Mouse (Mus musculus): Measurements from ENCODE around the gene Olfml2a. TPM values are rescaled to one million over a fixed set of nuclear protein-coding genes. Genes with fewer than 3 reads are reported as not detected.

Gene Olfml2a
- polyA plus RNA-seq, 1 experiment from 2014 or later = 0.12 TPM

DNA sequence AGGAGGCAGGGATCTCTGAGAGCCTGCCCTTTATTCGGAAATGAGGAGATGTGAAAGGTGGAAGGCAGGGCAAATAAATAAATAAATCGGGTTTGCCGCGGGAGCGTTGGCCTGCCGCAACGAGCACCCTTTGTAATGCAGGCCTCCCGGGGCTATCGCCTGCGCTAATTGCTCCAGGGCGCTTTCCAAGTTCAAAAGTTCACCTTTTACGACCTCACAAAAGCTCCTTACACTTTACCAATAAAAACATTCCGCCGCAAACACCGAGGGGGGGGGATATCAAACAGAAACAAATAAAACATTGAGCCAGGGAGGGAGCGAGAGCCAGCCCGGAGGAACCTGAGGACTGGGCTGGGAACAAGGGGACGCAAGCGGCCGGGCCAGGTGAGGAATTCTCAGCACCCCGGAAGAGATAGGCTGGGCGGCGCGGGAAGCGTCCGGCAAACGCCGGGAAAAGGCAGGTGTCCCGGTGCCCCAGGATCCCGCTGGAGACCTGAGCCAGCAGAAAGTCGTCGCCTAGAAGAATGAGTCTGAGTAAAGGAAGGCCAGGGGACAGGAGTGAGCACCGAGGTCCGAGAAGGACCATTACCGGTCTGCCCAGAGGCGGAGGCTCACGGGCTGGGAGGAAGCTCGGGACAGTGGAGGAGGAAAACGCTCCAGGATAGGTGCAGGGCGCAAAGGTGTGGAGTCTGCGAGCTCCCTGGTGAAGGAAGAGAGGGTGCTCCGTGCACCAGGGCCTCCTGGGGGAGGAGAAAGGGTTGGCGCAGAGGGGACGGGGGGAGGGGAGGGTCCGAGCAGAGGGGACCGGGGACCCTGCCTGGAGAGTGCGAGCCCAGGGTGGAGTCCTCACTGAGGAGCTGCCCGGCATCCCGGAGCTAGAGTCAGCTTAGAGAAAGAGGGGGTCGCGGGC is 6.4 kb upstream of the Olfml2a start:
- H3K27me3 ChIP-seq (replicated peaks) = peaks cover 41% of the 10 kb centered on the region
- H3K4me1 ChIP-seq = peaks cover 23% of the 10 kb centered on the region
- H3K4me3 ChIP-seq = peak overlapping the region; percentile 84
- peak overlapping the region; percentile 99 for H3K4me2 ChIP-seq
- H3K9me3 ChIP-seq (replicated peaks) = no peaks in the 10 kb centered on the region
- 2% methylated on average over 51 of the region's 51 CpGs for whole genome bisulfite sequencing (ENCODE audit: insufficient replicate concordance)
- peak overlapping the region; percentile 74 for H3K9ac ChIP-seq
- no peak overlapping the region for H3K27ac ChIP-seq
- no peaks in the 10 kb centered on the region for H3K36me3 ChIP-seq
- peak; percentile 44 for ATAC-seq

DNA sequence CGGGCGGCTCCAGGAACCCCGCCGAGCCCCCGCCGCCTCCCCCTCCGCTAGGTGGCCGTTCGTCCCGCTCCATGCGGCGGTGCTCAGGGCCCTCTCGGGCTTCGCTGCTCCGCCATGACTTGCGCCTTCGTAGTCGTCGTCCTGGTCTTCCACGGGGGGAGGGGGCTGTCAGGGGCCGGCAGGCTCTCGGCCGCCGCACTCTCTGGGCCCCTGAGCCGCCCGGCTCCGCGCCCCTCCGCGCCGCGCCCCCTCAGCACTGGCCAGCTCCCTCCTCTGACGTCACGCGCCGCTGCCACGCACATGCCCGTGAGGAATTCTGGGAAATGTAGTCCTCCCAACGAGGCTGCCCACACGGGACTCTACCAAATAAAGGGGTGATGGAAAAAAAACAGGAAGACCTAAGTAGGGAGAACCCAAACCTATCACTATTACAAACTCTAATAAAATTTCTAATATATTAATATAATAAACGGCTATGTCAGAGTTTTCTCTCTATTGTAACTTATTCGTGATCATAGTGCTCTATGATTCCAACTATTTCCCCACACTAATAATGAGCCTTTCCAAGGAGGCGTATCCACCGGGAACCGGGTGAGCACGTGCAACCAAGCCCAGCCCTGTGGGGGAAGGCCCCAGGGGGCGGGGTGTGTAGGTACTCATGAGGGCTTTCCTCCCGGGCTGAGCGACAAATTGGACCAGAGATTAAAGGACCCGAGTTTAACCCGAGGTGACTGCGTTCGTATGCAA is 5.5 kb upstream of the Olfml2a start:
- 1% methylated on average over 40 of the region's 53 CpGs for WGBS (ENCODE audit: insufficient replicate concordance)

DNA sequence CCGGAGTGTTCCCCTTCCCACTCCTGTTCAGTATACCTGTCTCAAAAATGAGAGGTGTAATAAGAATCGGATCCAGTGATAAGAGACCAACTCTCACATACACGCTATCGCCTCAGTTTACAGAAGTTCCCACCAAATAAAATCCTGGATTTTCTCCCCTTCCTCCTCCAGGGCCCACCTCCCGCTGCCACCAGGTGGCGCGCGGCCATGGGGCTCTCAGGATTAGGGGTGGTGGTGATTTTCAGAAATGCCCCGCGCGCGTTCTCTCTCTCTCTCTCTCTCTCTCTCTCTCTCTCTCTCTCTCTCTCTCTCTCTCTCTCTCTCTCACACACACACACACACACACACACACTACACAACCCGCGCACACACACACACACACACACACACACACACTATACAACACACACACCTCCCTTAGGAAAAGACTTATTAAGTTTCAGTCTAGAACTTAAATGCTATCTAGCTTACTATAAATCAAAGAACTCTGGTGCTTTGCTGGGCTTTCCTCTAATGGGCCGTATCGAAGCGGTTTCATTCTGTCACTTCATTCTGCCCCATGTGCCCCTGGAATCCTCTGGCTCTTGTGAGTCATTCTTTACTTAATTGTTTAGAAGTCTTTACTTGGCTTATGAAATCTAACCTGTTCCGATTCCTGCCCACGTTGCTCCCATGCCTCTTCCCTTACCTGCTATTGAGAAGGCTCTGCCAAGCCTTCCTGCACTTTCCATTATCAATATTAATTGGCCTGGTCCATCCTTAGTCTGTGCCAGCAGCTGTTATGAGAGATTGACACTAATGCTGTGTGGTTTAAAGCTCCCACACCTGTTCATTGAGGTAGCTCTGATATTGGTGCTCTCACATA is 4.4 kb upstream of the Olfml2a start, which contains the start of gene Nr6a1:
TSS of gene Nr6a1 (minus strand) at position 574 of the 865 bp plus-strand sequence.
- peaks cover 34% of the 10 kb centered on the region for H3K4me1 ChIP-seq
- ATAC-seq = 0 out of 2 replicates have a peak, but pooled peaks have one; percentile 20
- H3K9ac ChIP-seq = peak within 1 kb of the TSS; percentile 46
- H3K4me2 ChIP-seq = peak within 1 kb of the TSS; percentile 99
- H3K36me3 ChIP-seq = no peaks in the 10 kb centered on the region
- peak within 1 kb of the TSS; percentile 84 for H3K4me3 ChIP-seq
- H3K27me3 ChIP-seq (replicated peaks) = peaks cover 59% of the 10 kb centered on the region
- no peaks in the 10 kb centered on the region for H3K9me3 ChIP-seq (replicated peaks)
- no peak within 1 kb of the TSS; the same call in 1 of the 2 replicates for H3K27ac ChIP-seq
- WGBS (ENCODE audit: insufficient replicate concordance) = 9% methylated on average over 19 of the region's 19 CpGs

More for the DNA sequence above, 5.5 kb upstream of the Olfml2a start:
- H3K9ac ChIP-seq = peak overlapping the region; percentile 74
- H3K4me1 ChIP-seq = peaks cover 24% of the 10 kb centered on the region
- H3K9me3 ChIP-seq (replicated peaks) = no peaks in the 10 kb centered on the region
- peak overlapping the region; percentile 84 for H3K4me3 ChIP-seq
- ATAC-seq = peak; percentile 93
- H3K36me3 ChIP-seq = no peaks in the 10 kb centered on the region
- peak overlapping the region; percentile 99 for H3K4me2 ChIP-seq
- no peak overlapping the region; the same call in 1 of the 2 replicates for H3K27ac ChIP-seq
- peaks cover 48% of the 10 kb centered on the region for H3K27me3 ChIP-seq (replicated peaks)

DNA sequence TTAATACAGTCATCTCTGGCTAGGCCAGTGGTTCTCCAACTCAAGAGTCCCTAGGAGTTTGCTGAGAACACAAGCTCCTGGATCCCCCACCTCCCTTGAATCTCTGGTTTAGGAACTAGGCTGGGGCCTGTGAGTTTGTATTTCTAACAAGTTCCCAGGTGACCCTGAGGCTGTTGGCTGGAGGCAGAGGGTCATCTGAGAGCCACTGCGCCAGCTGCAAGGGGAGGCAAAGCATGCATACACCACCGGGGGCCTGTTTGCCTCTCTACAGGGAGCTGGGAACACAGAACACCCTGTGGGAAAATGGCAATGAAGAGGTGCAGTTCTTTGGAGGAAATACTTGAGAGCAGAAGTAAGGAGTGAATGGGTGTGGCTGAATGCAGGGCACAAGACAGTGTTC is 1.5 kb upstream of the Olfml2a start:
- Histone ChIP-seq H3K4me2 (no peak overlapping the region), H3K4me1 (peaks cover 28% of the 10 kb centered on the region), H3K27me3 (replicated peaks) (peaks cover 66% of the 10 kb centered on the region), H3K27ac (no peak overlapping the region), H3K36me3 (no peaks in the 10 kb centered on the region), H3K9me3 (replicated peaks) (no peaks in the 10 kb centered on the region), H3K4me3 (no peak overlapping the region), H3K9ac (no peak overlapping the region)
- no peak for ATAC-seq
- 67% methylated on average over 2 of the region's 2 CpGs for WGBS (ENCODE audit: insufficient replicate concordance)

DNA sequence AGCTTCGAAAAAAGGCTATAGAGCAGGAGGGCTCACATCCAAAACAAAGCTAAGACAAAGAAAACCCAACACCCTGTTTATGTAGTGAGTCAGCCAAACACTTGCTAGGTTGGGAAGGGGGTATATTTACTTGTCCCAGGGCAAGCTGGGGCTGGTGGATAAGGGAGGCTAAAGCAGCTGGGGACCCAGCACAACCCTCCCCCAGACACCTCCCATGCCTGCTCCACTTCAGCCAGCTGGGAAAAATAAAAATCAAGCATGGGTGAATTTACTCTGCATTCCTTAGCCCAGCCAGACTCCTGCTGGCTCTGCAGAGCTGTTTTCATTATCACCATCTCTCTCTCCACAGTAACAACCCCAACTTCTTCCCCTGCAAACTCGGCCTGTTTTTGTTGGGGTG is 2.2 kb downstream of the Olfml2a start:
- no peak overlapping the region for H3K4me2 ChIP-seq

DNA sequence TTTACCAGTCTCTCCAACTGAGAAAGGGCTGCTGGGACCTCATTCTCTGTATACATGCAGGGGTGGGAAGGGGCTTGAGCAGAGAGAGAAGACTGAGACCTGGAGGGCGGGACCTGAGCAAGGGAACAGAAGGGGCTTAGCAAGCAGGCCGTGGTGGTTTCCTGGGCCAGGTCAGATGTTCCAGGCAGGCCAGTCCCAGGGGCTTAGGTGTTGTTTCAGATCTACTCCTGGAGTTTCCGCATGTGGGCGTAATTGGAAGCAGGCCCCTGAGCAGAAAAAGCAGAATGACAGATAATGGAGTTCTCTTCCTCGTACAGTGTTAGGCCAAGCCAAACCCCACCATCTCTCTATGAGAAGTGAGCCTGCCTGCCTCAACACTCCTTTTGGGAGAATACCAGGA is 3.2 kb downstream of the Olfml2a start:
- Histone ChIP-seq H3K4me3 (no peak overlapping the region), H3K27ac (no peak overlapping the region), H3K9ac (no peak overlapping the region), H3K4me1 (peaks cover 19% of the 10 kb centered on the region), H3K4me2 (no peak overlapping the region), H3K27me3 (replicated peaks) (peaks cover 51% of the 10 kb centered on the region), H3K9me3 (replicated peaks) (no peaks in the 10 kb centered on the region), H3K36me3 (no peaks in the 10 kb centered on the region)
- no peak for ATAC-seq
- 65% methylated on average over 5 of the region's 5 CpGs for WGBS (ENCODE audit: insufficient replicate concordance)

More for the DNA sequence above, 2.2 kb downstream of the Olfml2a start:
- H3K9me3 ChIP-seq (replicated peaks) = no peaks in the 10 kb centered on the region
- no peak for ATAC-seq
- peaks cover 19% of the 10 kb centered on the region for H3K4me1 ChIP-seq
- H3K9ac ChIP-seq = no peak overlapping the region
- H3K27me3 ChIP-seq (replicated peaks) = peaks cover 51% of the 10 kb centered on the region
- no peaks in the 10 kb centered on the region for H3K36me3 ChIP-seq
- WGBS (ENCODE audit: insufficient replicate concordance) = 37% methylated on average over 2 of the region's 2 CpGs
- no peak overlapping the region for H3K27ac ChIP-seq
- no peak overlapping the region for H3K4me3 ChIP-seq

DNA sequence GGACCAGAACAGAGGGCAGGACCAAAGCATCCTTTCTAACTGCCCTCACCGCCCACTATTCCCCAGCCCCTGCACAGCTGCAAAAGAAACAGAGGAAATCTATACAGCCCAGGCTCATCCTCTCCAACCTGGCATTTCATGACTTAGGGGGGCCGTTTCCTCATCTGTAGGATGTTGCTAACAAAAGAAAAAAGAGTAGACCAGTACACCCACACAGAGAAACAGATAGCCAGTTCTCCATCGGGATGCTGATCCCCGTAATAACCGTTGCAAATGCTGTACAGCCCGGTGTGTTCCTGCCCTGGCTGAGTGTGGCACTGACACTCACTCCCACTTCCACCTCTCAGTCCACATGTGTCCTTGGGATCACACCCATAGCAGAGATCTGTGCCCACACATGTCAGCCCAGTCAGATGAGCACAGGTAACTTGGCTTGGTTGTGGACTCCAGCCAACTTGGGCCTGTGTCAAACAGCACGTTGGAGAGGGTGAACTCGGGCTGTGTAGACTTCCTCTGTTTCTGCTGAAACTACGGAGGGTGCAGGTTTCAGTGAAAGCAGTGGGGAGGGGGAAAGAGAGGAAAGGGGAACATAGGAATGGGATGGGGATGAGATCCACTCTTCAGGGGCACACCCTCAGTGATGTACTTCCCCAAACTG is 5.1 kb downstream of the Olfml2a start:
- WGBS (ENCODE audit: insufficient replicate concordance) = 61% methylated on average over 9 of the region's 9 CpGs
- no peak for ATAC-seq
- no peaks in the 10 kb centered on the region for H3K36me3 ChIP-seq
- no peaks in the 10 kb centered on the region for H3K9me3 ChIP-seq (replicated peaks)
- peaks cover 39% of the 10 kb centered on the region for H3K27me3 ChIP-seq (replicated peaks)
- no peak overlapping the region for H3K4me3 ChIP-seq
- H3K4me2 ChIP-seq = no peak overlapping the region
- H3K4me1 ChIP-seq = peaks cover 12% of the 10 kb centered on the region
- H3K9ac ChIP-seq = no peak overlapping the region
- H3K27ac ChIP-seq = no peak overlapping the region

DNA sequence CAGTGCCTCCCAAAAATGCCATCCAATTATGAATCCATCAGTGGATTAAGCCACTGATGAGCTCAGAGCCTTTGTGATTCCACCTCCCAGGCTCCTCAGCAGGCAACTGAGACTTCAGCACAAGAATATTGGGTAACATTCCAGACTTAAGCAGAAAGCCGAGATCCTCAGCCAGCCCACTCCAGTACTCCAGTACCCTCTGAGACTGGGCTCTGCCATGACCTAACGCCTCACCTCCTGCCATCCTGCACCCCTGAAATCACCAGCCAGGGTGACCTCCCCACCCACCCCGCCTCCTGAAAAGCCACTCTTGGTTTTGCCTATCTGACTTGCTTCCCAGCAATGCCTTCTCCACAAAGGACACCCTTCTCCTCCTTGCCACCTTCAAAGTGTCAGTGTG is 5.6 kb downstream of the Olfml2a start:
- peaks cover 34% of the 10 kb centered on the region; the same call in 1 of the 2 replicates for H3K27me3 ChIP-seq (replicated peaks)
- no peak overlapping the region for H3K9ac ChIP-seq
- ATAC-seq = no peak
- no peaks in the 10 kb centered on the region for H3K9me3 ChIP-seq (replicated peaks)
- H3K4me3 ChIP-seq = no peak overlapping the region
- 56% methylated on average over 3 of the region's 3 CpGs for WGBS (ENCODE audit: insufficient replicate concordance)
- peaks cover 7% of the 10 kb centered on the region for H3K4me1 ChIP-seq
- H3K36me3 ChIP-seq = no peaks in the 10 kb centered on the region
- H3K4me2 ChIP-seq = no peak overlapping the region
- H3K27ac ChIP-seq = no peak overlapping the region

DNA sequence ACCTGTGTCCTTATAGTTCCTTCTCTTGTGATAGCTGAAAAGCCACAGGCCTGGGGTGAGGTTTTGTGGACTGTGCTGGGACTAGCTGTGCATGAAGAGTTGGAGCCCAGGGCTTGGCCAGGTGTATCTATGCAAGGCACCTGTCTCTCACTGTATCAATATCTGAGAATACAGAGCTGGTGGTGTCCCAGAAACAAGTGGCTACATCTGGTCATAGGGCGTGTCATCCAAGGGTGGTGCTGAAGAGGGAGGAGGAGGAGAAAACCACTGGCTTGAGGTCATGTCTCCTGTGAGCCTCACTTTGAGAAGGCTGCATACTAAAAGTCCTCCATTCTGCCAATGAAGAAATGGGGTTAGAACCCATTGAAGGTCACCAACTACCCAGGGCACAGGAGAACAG is 6.2 kb downstream of the Olfml2a start:
- Histone ChIP-seq H3K27me3 (replicated peaks) (peaks cover 28% of the 10 kb centered on the region; the same call in 1 of the 2 replicates), H3K4me2 (no peak overlapping the region), H3K4me3 (no peak overlapping the region), H3K36me3 (no peaks in the 10 kb centered on the region), H3K27ac (no peak overlapping the region), H3K4me1 (peaks cover 7% of the 10 kb centered on the region; the same call in 1 of the 2 replicates), H3K9ac (0 out of 2 replicates have a peak overlapping the region, but pooled peaks have one; percentile 15), H3K9me3 (replicated peaks) (no peaks in the 10 kb centered on the region)
- peak; percentile 67 for ATAC-seq
- WGBS (ENCODE audit: insufficient replicate concordance) = 58% methylated on average over 1 of the region's 1 CpGs

DNA sequence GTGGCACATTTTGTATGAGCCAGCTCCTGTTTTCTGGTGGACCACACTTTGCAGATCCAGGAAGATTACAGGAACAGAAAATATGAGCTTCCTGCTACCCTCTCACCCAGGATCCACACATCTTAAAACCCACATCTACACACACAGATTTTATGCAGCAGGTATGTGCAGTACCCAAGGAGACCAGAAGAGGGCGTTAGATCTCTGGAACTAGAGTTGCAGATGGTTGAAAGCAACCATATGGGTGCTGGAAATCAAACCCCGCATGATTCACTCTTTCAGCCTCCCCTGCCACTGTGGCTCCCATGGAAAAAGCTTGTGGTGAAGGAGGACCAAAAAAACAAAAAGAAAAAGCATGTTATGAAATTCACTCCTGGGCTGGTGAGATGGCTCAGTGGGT is 7.3 kb downstream of the Olfml2a start:
- Histone ChIP-seq H3K36me3 (no peaks in the 10 kb centered on the region), H3K27me3 (replicated peaks) (peaks cover 18% of the 10 kb centered on the region; the same call in 1 of the 2 replicates)
- 58% methylated on average over 2 of the region's 2 CpGs for WGBS (ENCODE audit: insufficient replicate concordance)

DNA sequence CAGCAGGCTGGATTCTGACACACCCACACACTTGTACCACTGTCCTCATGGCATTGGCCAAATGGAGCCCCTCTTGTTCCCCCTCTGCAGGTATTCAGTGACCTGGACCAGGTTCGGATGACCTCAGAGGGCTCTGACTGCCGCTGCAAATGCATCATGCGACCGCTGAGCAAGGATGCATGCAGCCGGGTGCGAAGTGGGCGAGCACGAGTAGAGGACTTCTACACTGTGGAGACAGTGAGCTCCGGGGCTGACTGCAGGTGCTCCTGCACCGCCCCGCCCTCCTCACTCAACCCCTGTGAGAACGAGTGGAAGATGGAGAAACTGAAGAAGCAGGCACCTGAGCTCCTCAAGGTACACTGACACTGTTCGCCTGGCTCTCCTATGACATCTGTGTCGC is 9.6 kb downstream of the Olfml2a start:
- WGBS (ENCODE audit: insufficient replicate concordance) = 69% methylated on average over 14 of the region's 14 CpGs

More for the DNA sequence above, 7.3 kb downstream of the Olfml2a start:
- Histone ChIP-seq H3K4me2 (no peak overlapping the region), H3K4me3 (no peak overlapping the region), H3K27ac (no peak overlapping the region), H3K4me1 (peaks cover 7% of the 10 kb centered on the region; the same call in 1 of the 2 replicates), H3K9ac (no peak overlapping the region), H3K9me3 (replicated peaks) (no peaks in the 10 kb centered on the region)
- no peak for ATAC-seq

More for the DNA sequence above, 9.6 kb downstream of the Olfml2a start:
- Histone ChIP-seq H3K4me3 (no peak overlapping the region), H3K9ac (no peak overlapping the region), H3K27me3 (replicated peaks) (0 out of 2 replicates have a peak, but pooled peaks cover 8% of the 10 kb centered on the region), H3K4me1 (peaks cover 7% of the 10 kb centered on the region; the same call in 1 of the 2 replicates), H3K4me2 (no peak overlapping the region), H3K36me3 (no peaks in the 10 kb centered on the region), H3K27ac (no peak overlapping the region), H3K9me3 (replicated peaks) (no peaks in the 10 kb centered on the region)
- no peak for ATAC-seq

Measured in liver, embryonic 12.5 days (tissue).